Mouse (Mus musculus): ENCODE results near the gene Rabgef1. TPM values are rescaled to one million over a fixed set of nuclear protein-coding genes. Genes with fewer than 3 reads are reported as not detected.
"Not testable (repeated sequence)": the region's sequence is repeated elsewhere in the genome, so short reads cannot be mapped to it uniquely, and the experiment has no call there.

Rabgef1 gene
- total RNA-seq, 2 experiments from 2014 or later, result 53.2 TPM

DNA sequence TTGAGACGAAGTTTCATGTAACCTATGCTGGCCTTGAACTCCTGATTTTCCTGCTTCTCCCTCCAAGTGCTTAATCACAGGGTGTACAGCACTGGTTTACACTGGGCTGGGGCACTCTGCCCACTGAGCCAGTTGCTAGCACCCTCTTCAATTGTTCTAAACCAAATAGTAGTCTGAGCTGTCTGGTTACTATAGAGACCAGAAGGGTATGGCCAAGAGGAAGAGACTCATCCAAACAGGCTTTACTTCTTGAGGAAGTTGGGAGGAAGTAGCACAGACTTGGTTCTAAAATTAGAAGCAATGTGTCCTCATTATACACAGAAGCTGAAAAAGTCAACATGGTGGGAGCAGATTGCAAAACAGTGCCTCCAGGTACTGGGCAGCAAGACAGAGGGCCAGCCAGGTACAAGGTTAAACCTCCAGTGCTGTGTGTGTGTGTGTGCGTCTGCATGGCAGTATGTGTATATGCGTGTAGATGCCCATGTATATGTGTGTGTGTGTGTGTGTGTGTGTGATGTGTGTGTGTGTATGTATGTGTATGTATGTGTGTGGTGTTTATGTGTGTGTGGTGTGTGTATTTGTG lies 33.9 kb downstream of the Rabgef1 start:
- DNase-seq (ENCODE audit: low spot score in 2 of 2), result no peak

DNA sequence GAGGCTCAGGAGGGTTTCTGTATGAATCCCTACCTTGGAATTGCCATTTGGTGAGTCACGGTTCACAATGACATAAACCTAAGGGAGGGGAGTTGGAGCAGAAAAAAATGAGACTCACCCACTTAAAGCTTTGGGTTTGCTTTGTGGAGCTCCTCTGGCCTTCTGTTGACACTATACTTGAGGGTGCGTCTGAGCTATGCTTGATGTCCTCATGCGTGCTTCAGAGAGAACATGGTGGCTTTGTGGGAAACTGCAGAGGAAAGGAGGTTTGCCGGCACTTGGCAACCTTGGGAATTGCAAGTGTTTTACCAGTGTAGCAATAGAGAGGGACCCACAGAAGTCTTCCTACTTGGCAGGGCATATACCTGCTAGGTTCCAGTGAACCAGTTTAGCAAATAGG lies 35.7 kb downstream of the Rabgef1 start:
- no peak for DNase-seq (ENCODE audit: low spot score in 2 of 2)

DNA sequence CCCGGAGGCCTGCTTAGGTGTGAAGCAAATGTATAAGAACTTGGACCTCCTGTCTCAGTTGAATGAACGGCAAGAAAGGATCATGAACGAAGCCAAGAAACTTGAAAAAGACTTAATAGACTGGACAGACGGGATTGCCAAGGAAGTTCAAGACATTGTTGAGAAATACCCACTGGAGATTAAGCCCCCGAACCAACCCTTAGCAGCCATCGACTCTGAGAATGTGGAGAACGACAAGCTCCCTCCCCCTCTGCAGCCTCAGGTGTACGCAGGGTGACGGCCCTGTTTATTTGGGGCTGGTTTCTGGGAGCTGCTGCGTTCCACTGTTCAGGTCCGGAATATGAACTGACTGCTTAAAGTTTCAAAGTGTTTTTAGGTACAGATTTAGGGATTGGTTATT lies 41.4 kb downstream of the Rabgef1 start:
- DNase-seq (ENCODE audit: low spot score in 2 of 2), result no peak

DNA sequence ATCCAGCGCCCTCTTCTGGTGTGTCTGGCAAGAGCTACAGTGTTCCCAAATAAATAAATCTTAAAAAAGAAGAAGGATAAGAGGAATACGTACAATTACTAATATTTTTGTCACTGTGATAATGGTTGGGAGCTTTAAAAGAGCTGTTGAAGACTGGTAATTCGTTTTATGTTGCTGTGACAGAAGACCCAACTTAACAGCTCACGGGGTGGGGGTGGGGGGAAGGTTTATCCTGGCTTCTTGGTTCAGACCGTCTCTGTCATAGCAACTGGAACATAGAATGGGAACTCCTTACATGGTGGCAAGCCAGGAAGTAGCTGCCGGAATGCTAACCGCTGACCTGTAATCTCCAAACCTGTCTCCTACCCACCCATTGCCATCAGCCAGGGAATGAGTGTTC lies 45.2 kb downstream of the Rabgef1 start, which contains the start of gene Tmem248:
Gene Tmem248, plus strand, starts transcription at position 301 of the 400 bp plus-strand sequence.
- no peak for DNase-seq (ENCODE audit: low spot score in 2 of 2)

DNA sequence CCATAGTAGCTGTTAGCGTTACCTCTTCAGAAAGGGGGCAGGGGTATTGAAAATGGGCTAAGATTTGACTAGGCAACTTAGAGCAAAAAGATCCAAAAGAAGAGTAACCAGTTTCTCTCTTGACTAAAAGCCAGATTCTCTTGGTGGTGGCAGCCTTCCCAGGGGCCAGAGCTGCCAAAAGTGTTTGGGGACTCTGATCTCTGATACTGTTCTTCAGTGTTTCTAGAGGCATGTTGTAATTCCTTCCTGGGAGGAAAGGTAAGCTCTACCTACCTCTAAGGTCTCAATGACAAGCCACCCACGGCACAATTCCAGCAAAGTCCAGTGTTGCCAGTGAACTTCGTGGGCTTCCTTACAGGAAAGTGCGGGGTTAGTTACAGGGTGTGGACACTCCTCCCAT lies 45.8 kb downstream of the Rabgef1 start:
- no peak for DNase-seq (ENCODE audit: low spot score in 2 of 2)

DNA sequence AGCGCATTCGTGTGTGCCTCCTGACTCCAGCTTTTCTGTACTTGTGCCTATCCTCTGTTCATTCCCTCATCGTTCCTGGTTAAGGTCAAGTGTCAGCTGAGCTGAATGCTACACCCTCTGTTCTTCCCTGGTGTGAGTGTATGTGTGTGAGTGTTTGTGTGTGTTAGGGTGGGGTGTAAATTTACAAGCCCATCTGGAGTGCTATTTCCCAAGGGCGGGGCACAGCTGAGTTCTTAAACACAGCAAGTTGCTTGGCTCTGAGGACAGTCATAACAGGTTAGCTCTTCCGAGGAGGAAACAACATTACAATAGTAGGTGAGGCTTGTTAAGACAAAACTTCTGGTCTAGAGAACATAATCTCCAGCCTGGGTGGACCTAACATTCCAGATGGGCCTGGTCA lies 46.7 kb downstream of the Rabgef1 start:
- DNase-seq (ENCODE audit: low spot score in 2 of 2), result no peak

DNA sequence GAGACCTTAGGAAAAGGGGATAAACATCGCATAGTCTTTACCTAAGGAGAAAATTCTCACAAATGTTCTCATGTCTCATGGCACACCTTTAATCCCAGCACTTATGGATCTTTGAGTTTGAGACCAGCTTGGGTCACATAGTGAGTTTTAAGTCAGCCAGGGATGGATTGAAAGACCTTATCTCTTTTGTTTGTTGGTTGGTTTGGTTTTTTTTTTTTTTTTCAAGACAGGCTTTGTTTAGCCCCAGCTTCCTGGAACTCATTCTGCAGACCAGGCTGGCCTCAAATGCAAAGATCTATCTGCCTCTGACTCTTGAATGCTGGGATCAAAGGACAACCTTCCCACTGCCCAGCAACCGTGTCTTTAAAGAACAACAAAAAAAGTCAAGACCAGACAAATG lies 49.7 kb downstream of the Rabgef1 start:
- DNase-seq (ENCODE audit: low spot score in 2 of 2), result no peak

DNA sequence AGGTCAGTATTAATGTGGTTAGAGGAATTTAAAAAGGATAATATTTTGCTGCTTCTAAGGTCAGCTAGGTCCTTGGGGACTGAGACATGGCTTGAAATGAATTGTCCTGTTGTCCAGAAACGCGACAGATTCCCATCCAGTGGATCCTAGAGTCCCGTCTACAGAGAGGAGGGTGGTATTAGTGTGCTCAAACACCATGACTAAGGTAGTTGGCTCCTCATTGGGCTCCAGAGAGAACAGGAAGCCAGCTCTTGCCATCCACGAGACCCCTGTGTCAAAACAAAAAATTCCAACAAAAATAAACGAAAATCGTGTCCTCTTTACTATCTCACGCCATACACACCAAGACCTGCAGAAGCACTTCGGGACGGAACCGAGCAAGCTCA lies 50.2 kb downstream of the Rabgef1 start:
- DNase-seq (ENCODE audit: low spot score in 2 of 2), result no peak

DNA sequence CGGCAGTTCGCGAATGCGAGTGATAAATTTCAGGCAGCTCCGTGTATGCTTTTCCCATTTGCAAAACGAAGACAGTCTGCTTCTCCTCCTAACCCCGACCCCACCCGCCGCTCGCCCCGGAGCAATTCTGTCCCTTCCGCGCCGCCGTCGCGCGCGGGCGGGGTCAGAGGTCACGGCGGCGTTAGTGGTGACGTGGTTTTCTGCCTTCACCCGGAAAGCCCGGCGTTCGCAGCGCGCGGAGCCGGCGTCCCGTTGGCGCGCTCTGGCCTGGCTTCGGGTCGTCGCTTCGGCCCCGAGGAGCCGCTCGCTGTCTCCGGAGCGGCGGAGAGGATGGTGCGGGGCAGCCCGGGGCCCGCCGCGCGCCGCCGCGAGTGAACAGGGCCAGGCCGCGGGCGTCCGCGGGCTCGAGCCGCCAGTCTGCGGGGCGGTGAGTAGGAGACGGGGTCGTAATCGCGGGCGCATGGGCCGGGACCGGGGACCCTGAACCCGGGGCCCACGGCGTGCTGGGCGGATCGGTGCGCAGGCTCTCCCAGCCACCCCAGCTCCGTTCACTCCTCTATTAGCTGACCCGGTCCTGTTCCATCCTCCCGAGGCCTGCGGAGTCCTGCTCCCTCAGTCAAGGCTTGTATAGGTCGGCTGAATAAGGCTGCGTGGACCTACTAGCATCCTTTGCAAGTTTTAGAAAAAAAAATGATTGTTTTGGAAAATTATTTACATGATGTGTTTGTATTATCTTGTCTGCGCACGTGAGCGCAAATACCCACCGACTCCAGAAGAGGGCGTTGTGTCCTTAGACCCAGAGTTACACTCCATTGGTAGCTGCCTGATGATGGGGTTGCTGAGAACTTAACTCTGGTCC lies 50.8 kb downstream of the Rabgef1 start:
- peak; percentile 91 to 95 for DNase-seq (ENCODE audit: low spot score in 2 of 2)

DNA sequence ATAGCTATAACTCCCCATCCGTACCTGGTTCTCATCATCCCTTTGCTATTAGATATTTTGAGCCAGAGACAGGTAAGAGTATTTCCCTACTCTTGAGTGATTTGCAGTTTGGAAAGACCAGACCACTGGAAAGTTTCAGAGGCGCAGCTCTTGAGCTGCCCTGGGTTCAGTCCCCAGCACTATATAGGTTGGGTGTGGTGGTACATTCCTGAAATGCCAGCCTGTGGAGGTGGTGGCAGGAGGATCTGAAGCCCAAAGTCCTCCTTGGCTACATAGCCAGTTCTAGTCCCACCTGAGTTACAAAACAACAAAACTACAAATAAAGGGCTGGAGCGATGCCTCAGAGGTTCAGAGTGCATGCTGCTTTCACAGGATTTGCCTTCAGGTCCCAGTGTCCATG lies 55.2 kb downstream of the Rabgef1 start:
- no peak for DNase-seq (ENCODE audit: low spot score in 2 of 2)

DNA sequence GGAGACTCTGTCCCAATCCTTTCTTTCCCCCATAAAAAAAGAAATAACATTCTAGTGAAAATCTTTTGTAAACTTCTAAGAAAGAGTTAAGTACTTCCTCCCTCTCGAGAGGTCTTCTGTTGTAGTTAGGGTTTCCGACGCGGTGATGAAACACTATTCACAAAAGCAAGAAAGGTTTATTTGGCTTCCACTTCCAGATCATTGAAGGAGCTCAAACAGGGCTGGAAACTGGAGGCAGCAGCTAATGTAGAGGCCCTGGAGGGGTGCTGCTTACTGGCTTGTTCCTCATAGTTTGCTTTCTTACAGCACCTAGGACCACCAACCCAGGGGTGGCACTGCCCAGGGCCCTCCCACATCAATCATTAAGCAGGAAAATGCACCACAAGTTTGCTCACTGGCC lies 56.5 kb downstream of the Rabgef1 start:
- no peak for DNase-seq (ENCODE audit: low spot score in 2 of 2)

DNA sequence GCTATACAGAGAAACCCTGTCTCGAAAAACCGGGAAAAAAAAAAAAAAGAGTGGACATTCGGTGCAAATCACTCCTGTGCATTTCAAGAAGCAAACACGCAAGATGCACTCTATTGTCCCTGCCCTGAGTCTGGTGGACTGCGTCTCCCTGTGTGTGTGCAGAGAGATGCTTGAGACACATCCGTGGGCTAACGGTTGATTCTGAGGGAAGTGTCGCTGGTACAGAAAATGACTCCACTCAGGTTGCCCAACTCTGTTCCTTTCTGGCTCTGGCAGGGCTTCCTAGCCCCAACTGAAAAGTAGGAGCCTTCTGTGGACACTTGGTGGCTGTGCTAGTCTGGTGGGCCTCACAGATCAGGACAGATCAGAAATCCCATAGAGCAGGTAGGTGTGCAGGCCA lies 64.7 kb downstream of the Rabgef1 start:
- no peak for DNase-seq (ENCODE audit: low spot score in 2 of 2)

DNA sequence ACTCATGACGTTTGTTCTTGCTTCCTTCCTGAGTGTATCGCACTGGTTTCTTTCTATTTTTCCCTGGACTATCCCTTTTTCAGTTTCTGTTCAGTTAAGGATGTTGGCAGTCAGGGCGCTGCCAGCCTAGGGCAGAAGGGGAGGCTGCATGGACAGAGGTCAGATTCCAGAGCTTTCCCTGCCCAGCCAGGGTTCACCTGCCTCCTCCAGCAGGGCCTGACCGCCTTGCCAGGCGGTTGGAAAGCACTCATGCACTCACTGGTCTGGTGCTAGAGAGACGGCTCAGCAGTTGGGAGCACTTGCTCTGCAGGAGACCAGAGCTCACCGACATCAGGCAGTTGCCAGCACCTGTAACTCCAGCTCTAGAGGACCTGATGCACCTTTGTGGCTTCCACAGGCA lies 67.6 kb downstream of the Rabgef1 start:
- DNase-seq (ENCODE audit: low spot score in 2 of 2), result no peak

DNA sequence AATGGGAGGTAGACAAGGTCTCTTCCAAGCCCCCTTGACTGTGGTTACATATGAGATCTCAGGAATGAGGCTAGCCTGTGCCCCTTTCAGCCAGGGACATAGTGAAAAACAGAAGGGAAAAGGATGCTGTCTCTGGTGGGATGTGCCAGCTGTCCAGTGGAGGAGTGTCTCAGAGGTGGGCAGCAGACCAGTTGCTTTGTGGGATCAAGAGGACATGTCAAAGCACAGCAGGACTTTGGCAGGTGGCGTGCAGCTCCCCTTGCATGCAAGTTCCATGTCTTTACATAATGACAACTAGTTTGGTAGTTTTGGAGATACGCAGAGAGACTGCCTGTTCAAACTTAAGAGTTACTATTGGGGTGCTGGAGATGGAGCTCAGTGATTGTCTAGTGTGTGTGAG lies 68.3 kb downstream of the Rabgef1 start:
- DNase-seq (ENCODE audit: low spot score in 2 of 2), result no peak

DNA sequence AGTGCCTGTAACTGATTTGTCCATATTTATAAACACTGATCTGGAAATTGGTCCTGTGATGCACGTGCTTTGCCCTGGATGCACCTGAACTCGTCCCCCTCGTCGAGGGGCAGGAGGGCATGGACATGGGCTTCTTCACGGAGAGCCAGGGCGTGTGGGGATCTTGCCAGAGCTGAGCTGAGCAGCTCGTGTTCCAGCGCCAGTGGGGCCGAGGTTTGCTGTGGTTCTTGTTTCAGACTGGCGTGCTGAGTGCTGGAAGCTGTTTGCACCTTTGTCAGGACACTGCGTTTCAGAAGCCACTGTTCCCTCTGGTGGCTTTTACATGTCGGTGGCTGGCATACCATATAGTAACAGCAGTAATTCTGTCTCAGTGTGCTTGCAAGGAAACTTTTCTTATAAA lies 69.8 kb downstream of the Rabgef1 start:
- DNase-seq (ENCODE audit: low spot score in 2 of 2), result no peak

DNA sequence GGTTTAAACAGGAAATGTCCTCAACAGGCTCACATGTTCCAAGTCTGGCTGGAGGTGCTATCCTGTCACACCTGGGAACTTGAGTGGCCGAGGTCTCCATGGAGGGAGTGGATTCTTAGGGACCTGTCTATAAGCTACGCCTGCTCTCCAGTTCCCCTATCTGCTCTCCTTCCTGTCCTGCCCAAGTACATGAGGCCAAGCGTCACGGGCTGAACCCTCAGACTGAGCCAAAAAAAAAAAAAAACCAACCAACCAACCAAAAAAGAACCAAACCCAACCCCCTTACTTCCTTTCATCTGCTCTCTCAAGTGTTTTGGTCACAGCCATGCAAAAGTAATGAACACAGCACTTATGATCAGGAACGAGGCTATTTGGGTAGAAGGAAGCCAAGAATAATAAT lies 76.2 kb downstream of the Rabgef1 start:
- no peak for DNase-seq (ENCODE audit: low spot score in 2 of 2)

DNA sequence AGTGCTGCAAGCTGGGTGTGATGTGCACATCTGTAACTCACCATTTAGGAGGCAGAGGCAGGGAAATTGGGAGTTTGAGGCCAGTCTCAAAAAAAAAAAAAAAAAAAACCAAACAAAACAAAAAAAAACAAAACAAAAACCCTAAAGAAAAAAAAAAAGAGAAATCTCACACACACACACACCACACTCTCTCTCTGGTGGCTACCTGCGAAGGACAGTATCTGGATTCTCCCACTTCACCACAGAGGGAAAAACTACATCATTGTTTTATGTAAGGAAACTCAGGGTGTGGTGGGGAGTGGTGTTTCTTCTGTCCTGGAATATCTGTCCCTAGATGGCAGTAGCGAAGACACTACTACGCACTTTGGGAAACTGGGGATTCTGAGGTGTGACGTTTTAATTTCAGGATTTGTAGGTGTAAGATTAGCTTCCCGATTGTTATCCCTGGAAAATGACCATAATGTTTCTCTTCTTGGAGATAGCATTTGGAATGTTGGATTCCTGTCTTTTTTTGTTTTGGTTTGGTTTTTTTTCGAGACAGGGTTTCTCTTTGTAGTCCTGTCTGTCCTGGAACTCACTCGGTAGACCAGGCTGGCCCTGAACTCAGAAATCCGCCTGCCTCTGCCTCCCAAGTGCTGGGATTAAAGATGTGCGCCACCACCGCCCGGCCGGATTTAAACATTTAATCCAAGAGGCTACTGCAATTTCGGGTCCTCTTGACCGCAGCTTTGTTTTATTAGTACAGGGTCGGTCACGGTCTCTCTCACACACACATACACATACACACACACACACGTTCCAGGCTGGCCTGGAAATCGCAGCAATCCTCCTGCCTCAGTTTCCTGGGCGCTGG lies 82.8 kb downstream of the Rabgef1 start:
- DNase-seq (ENCODE audit: low spot score in 2 of 2), result peak in 1 of 2 experiments; percentile 37

DNA sequence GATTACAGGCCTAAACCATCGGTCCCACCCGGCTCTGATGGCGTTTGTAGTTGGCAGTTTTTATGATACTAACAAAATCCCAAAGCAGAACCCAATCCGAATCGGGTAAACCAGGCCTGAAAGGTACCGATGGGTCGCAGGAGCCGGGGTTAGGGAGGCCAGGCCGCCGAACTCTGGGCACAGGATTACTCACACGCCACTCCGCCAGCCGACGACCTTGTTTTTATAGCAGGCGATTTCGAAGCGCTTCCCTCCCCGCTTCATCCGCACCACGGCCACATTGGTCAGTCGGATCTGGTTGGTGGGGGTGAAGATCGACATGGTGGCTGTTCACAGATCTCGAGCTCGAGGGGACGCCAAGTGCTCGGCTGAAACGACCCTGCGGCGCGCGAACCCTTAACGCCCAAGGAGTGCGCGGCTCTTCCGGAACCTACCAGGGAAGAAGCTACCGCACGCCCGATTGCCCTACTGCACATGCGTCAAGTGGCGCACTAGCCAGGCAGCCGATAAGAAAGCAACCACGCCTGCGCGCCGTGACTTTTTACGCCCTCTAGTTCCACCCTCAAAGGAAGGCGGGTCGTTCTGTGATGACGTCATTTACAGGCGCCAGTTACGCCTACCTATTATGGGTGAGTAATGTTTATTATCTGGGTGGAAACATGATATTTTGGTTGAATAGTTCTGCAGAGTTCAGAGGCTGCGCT lies 83.6 kb downstream of the Rabgef1 start, which contains the start of the genes Sbds and Tyw1:
Gene Sbds, minus strand, starts transcription at position 514 of the 704 bp plus-strand sequence.
Gene Tyw1, plus strand, starts transcription at position 603 of the 704 bp plus-strand sequence.
- peak; percentile 97 to 99 for DNase-seq (ENCODE audit: low spot score in 2 of 2)

DNA sequence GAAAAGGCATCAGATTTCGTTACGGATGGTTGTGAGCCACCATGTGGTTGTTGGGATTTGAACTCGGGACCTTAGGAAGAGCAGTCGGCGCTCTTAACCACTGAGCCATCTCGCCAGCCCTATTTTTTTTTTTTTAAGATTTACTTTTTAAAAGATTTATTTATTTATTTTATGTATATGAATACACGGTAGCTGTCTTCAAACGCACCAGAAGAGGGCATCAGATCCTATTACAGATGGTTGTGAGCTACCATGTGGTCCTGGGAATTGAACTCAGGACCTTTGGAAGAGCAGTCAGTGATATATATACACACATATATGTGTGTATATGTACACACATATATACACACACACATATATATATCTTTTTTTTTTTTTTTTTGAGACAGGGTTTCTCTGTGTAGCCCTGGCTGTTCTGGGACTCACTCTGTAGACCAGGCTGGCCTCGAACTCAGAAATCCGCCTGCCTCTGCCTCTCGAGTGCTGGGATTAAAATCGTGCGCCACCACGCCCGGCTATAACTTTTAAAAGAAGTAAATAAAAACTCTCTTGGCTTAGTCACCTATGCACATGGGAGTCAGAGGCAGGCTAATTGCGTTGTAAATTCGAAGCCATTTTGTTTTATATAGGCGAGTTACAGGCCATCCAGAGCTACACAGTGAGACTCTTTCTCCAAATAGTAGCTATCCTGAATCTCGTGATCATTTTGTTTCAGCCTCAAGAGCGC lies 84.4 kb downstream of the Rabgef1 start:
- not testable (repeated sequence) for DNase-seq (ENCODE audit: low spot score in 2 of 2)

DNA sequence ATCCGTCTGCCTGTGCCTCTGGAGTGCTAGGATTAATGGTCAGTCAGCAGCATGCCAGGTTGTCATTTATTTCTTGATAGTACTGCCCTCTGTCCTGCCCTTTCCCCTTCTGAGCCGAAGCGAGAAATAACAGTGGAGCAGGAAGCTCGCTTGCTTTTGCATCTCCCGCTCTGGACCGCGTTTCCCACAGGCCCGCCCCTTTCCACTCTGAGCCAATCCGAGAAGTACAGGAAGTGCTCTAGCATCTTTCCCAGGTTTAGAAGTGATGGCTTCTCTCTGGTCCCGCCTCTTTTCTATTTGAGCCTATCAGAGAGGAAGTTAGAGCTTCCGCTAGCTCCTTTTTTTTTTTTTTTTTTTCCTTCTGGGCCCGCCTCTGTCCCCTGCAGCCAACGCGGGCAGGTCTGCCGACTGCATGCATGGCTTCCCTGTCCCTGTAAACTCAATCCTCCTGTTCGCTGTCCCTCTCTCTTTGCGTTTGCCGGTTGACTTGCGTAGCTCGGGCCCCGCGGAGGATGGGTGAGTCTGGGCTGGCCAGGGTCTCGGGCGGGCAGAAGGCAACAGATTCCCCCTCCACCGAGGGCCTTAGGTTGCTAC lies 85.2 kb downstream of the Rabgef1 start:
- DNase-seq (ENCODE audit: low spot score in 2 of 2), result peak; percentile 91 to 95
